Mouse (Mus musculus) embryo, embryonic 11 days (tissue): ENCODE data around the gene Pde3a.

ENCODE experiments used
- DNase-seq: peaks from one replicate; pipeline ENCODE4 v3.0.0-alpha.2; 2015

Pde3a gene

GRCm38 (mm10) chr6:141331464-141331863 lies 82.4 kb downstream of the Pde3a start:
- no peak for DNase-seq

- DNase-seq = no peak
Observed at GRCm38 (mm10) chr6:141332613-141333165, 83.6 kb downstream of the Pde3a start.

DNA sequence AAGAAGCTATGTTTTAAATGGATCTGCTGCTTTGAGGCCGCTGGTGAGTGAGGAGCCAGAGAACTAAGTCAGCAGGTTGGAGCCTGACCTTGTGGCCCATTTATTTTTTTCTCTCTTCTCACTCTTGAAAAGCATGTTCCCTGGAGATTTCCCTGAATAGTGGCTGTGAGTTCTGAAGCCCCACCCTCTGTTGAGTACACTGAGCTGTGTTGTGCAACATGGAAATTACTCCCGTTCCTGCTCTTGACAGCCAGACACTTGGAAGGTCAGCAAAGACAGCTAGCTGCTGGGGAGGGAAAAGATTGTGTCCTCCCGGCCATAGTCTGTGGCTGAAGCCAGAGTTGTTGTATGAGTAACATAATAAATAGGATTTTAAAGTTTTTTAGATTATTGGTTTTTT lies 84.2 kb downstream of the Pde3a start:
- peak; percentile 44 for DNase-seq

DNA sequence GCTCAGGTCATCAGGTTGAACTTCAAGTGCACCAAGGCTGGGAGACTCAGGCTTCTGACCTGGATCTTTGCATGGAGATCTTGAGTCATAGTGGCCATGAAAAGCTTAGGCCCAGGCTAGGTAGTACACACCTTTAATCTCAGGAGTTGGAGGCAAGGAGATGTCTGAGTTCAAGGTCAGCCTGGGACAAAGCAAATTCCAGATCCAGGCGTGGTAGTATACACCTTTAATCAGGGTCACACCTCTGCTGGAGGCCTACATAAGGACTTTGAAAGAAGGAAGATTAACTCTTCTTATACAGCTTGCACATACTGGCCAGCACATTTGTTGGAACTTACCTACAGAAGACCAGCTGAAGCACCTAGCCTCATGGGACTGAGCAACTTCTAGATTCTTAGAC lies 86.8 kb downstream of the Pde3a start:
- no peak for DNase-seq

- no peak for DNase-seq
Observed at GRCm38 (mm10) chr6:141336438-141336837, 87.4 kb downstream of the Pde3a start.

- DNase-seq = peak; percentile 40
Observed at GRCm38 (mm10) chr6:141337673-141338072, 88.6 kb downstream of the Pde3a start.

DNA sequence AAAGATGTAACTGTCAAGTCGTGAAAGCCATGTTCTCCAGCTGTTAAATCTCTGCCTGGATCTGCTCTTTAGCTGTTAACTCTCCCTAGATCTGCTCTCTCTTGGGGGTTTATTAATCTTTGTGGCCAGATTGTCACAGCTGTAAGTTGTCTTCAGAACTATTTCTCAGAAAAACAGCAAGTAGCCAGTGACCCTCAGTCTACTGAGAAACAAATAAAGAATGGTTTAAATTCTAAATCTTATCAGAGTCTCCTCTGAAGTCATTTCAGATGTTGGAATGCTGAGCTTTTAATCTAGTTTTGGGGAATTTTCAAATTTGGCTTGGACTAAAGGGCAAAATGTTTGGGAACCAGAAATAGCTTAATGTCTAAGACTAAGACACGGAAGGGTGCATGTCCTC lies 92.3 kb downstream of the Pde3a start:
- no peak for DNase-seq

- no peak for DNase-seq
Observed at GRCm38 (mm10) chr6:141347870-141348269, 98.8 kb downstream of the Pde3a start.

- no peak for DNase-seq
Observed at GRCm38 (mm10) chr6:141348542-141348941, 99.5 kb downstream of the Pde3a start.

DNA sequence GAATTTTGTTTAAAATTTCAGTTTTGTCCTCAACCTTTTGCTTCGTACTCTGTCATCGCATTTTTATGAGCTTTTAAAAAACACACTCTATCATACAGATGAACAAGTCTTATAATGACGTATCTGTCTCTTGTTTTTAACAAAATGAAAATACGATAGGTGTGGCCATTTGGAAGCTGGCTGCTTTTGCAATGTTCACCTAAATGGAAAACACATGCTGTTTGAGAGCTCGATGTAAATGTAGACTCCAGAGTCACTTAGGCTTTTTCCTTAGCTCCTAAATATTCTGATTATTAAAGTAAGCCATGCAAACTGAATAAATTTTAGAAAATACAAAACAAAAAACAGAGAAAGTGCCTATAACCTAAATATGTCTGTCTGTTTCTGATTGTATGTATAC lies 101.2 kb downstream of the Pde3a start:
- DNase-seq = no peak

- DNase-seq = no peak
Observed at GRCm38 (mm10) chr6:141352277-141352676, 103.2 kb downstream of the Pde3a start.

GRCm38 (mm10) chr6:141363664-141364063 lies 114.6 kb downstream of the Pde3a start:
- DNase-seq = no peak

DNA sequence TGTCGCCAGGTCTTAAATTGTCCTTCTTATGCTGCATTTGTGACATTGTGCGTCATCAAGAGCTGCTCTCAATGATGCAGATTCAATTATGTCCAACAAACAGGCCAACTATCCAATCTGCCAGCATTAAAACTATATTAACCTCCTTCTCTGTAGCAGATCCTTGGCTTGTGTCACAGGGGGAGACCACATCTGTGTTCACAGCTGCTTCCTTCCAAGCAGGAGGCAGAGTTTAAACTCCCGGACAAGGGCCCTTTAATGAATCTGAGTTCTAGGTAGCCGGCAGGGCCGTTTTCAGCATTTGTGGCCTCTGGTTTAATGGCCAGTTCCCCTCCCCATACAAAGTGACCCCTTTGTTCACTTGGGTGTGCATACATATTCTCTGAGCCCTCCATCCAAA lies 118.0 kb downstream of the Pde3a start:
- peak; percentile 34 for DNase-seq

GRCm38 (mm10) chr6:141372697-141373096 lies 123.6 kb downstream of the Pde3a start:
- DNase-seq = peak; percentile 37

GRCm38 (mm10) chr6:141374469-141375057 lies 125.5 kb downstream of the Pde3a start:
- no peak for DNase-seq

- no peak for DNase-seq
Observed at GRCm38 (mm10) chr6:141375155-141375554, 126.1 kb downstream of the Pde3a start.

DNA sequence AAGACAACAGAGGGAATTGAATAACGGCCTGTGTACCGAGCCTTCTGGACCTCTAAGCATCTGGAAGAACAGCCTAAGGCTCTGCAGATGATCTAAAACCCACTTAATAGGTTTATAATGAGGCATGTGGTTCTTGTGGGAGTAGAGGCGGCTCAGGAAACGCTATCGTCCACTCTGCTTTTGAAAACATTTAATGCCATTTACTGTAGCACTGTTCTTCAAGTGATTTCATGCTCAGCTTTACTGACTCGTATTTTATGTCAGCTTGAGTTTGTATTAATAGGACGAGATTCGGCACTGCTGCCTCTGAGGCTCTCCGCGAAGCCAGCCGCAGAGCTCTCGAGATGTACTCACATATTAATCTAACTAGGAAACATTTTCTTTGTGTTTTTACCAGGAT lies 131.9 kb downstream of the Pde3a start:
- peak; percentile 51 for DNase-seq

DNA sequence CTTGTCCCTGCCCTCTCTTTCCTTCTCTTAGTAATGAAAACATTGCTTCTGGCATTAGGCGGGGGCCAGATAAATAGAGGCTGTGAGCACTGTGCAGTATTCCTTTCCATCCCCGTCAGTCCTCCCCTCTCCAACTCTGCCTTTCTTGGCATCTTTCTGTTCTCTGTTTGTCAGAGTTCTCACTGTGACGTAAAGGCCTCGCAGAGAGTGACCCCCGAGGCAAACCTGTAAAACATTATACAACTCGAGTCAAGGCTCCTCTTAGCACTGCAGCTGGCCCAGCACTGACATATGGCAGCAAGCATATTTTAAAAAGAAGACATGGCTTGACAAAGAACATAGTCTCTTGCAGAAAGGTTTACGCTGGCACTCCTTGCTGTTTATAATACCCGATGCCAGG lies 132.4 kb downstream of the Pde3a start:
- DNase-seq = peak; percentile 64

DNA sequence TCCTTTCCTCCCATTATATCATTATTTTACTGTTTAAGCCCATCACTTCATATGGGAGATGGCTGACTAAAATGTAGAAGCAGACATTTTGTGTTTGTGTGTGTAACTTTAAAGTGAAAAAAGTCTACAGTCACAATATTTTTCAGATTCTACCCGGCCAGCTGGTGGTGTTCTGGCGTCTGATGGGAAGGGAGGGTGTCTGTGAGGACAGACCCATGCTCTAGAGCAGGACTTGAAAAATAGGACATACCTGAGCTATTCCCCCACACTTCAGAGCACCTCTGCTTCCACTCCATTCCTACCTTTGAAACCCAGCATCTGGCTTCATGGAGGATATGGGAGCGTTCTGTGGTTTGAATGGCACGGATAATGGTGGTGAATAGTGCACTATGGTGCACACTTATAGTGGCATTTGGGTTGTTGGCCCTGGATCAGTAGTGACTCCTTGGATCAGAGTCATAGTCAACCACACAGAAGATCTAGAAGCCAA lies 132.9 kb downstream of the Pde3a start:
- no peak for DNase-seq

GRCm38 (mm10) chr6:141388104-141388503 lies 139.0 kb downstream of the Pde3a start:
- no peak for DNase-seq

- DNase-seq = no peak
Observed at GRCm38 (mm10) chr6:141395926-141396325, 146.9 kb downstream of the Pde3a start.

DNA sequence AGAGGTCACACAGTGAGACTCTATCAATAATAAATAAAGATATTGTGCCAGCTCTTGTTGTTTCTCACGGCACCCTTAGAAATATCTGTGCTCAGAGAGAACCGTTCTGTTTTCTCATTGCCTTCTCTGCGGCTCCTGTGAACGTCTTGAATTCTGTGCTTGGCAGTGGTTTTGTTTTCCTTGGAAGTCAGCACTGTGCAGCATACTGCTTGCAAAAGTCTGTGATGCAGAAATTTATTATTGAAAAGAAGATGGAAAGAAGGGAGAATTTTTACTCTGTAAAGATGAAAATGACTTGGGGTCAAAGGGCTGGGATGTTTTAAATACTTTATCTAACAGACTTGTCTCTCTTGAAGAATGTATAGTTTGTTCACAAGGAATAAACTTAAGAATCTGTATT lies 150.3 kb downstream of the Pde3a start:
- no peak for DNase-seq

- no peak for DNase-seq
Observed at GRCm38 (mm10) chr6:141403943-141404342, 154.9 kb downstream of the Pde3a start.

GRCm38 (mm10) chr6:141404649-141405048 lies 155.6 kb downstream of the Pde3a start:
- no peak for DNase-seq

DNA sequence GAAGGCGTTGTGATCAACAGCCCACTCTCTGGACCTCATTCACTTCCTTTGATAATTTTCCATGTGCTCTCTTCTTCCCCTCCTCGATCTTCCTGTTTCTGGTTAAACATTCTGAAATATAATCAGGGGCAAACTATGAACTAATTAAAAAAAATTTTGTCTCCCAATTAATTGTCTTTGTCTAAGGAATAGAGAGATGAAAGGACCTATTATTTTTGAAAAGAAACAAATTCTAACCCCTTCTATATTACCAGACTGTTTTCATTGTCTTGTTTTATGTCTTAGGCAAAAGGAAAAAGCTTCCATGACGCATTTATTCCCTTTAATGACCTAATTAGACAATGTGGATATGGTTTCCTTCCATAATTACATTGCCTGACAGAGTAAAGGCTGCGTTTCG lies 156.4 kb downstream of the Pde3a start:
- DNase-seq = no peak
